Mouse (Mus musculus): ENCODE data around the gene Vmn2r7. TPM values are rescaled to one million over a fixed set of nuclear protein-coding genes. Genes with fewer than 3 reads are reported as not detected.

Vmn2r7 gene
- total RNA-seq (2023): not detected

GRCm38 (mm10) chr3:64844665-64845064, at the start of gene Vmn2r7:
Vmn2r7 (minus strand) TSS chr3:64844765.

Measured in neutrophil, adult 83 days (primary cell).